Mouse (Mus musculus) limb, embryonic 11.5 days (tissue): Measurements from ENCODE around the gene Sema6b. TPM values are rescaled to one million over a fixed set of nuclear protein-coding genes. Genes with fewer than 3 reads are reported as not detected.

Source experiments
- ATAC-seq: fragments of 200-750 bp; cut with Nextera tagmentation; 2 replicates; pipeline ENCODE4 v1.8.0; 2017; ENCODE audit warnings: low read depth; ENCODE audit not compliant: insufficient number of reproducible peaks, low FRiP score, low TSS enrichment
- DNase-seq: peaks from one replicate; pipeline ENCODE4 v3.0.0-alpha.2; 2015; ENCODE audit warnings: low spot score
- H3K27ac ChIP-seq: fragments of 300-500 bp; sonication (generic); replicated peaks from 2 replicates; pipeline ENCODE4 v1.5.1; 2014; ENCODE audit warnings: low read depth, mild to moderate bottlenecking, low read length
- H3K27me3 ChIP-seq: fragments of 300-500 bp; sonication (generic); 2 replicates; pipeline ENCODE4 v1.6.1; 2014; ENCODE audit warnings: mild to moderate bottlenecking, low read length, mixed read lengths; ENCODE audit not compliant: control insufficient read depth, insufficient read depth
- H3K36me3 ChIP-seq: fragments of 300-500 bp; sonication (generic); 2 replicates; pipeline ENCODE4 v1.6.1; 2014; ENCODE audit warnings: mild to moderate bottlenecking, low read length, moderate library complexity, mixed read lengths; ENCODE audit not compliant: control insufficient read depth, insufficient read depth
- H3K4me1 ChIP-seq: fragments of 300-500 bp; sonication (generic); 2 replicates; pipeline ENCODE4 v1.6.1; 2014; ENCODE audit warnings: low read length, mixed read lengths; ENCODE audit not compliant: control insufficient read depth, insufficient read depth
- H3K4me2 ChIP-seq: fragments of 300-500 bp; sonication (generic); 2 replicates; pipeline ENCODE4 v1.6.1; 2014; ENCODE audit warnings: low read depth, mild to moderate bottlenecking, moderate library complexity; ENCODE audit not compliant: severe bottlenecking
- H3K4me3 ChIP-seq: fragments of 300-500 bp; sonication (generic); 2 replicates; pipeline ENCODE4 v1.5.1; 2014; ENCODE audit warnings: low read depth, low read length
- H3K9ac ChIP-seq: fragments of 300-500 bp; sonication (generic); 2 replicates; pipeline ENCODE4 v1.6.1; 2014; ENCODE audit warnings: mild to moderate bottlenecking, low read length
- H3K9me3 ChIP-seq: fragments of 300-500 bp; sonication (generic); 2 replicates; pipeline ENCODE4 v1.6.1; 2016; ENCODE audit warnings: low read length; ENCODE audit not compliant: control insufficient read depth
- WGBS: fragments of 180-500 bp; shearing (Covaris S2); extraction: QIAGEN DNeasy Blood & Tissue Kit; methylation state at CpG from one replicate; pipeline ENCODE4 v1.1.7; 2014; 5-methylcytosine and 5-hydroxymethylcytosine counted together
- polyA plus RNA-seq: library from polyadenylated mRNA; unstranded; fragments of >200 nt; fragmentation: Nextera tagmentation; extraction: Ambion mirVana; gene quantifications from 2 replicates; pipeline ENCODE4 v1.2.1, GENCODE M21; 2014

Sema6b gene
- polyA plus RNA-seq, 1 experiment from 2014 or later: 0.88 TPM

DNA sequence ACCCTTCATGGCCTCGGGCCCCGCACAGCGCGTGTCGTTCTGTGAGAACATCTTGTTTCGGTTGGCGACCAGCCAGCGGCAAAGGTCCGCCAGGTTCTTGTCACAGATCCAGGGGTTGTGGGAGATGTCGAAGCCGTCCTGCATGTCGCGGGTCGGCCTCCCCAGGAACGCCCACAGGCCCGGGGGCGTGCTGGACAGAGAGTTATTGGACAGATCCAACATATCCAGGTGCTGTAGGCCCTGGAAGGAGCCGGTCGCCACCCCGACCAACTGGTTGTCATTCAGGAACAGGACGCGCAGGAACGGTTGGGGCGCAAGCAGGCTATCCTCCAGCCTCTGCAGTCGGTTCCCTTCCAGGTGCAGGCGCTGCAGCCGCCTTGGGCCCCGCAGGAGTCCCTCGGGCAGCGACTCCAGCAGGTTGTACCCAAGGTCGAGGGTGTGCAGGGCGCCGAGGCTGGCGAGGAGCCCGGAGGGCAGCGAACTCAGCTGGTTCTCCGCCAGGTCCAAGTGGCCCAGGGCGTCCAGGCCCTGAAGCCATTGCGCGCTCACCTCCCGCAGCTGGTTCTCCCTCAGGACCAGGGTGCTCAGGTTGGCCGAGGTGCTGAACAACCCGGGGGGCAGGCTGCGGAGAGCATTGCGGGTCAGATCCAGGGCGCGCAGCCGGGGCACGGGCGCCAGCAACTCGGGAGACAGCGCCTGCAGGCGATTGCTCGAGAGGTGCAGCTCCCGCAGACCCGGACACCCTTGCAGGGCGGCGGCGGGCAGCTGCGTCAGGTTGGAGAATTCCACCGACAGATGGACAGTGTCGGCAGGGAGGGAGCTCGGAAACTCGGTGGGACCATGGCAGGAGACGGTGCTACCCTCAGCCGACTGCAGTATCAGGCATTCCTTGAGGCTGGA lies 19.9 kb downstream of the Sema6b start:
- no peak overlapping the region for H3K9ac ChIP-seq

DNA sequence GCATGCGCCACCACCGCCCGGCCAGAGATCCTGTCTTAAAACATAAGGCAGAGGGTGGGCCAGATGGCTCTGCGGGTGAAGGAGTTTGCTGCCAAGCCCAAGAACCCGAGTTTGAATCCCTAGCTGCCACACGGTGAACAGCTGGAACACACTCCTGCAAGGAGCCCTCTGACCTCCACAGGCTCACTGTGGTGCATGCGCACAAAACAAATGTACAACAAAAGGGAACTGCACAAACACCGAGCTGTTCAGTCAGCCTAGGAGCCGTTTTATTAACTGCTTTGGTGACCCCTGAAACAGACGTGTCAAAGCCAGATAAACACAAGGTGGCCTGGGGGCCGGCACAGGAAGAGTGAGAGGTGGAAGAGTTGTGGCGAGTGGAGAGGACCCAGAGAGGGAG lies 20.7 kb downstream of the Sema6b start:
- DNase-seq (no peak), ATAC-seq (no peak)
- peaks cover 67% of the 10 kb centered on the region for H3K27me3 ChIP-seq
- H3K9me3 ChIP-seq: peaks cover 7% of the 10 kb centered on the region; the same call in 1 of the 2 replicates
- no peak overlapping the region for H3K27ac ChIP-seq
- no peaks in the 10 kb centered on the region for H3K36me3 ChIP-seq
- H3K4me2 ChIP-seq: no peak overlapping the region
- no peak overlapping the region for H3K9ac ChIP-seq
- 44% methylated on average over 12 of the region's 12 CpGs for WGBS
- no peak overlapping the region for H3K4me3 ChIP-seq
- peaks cover 15% of the 10 kb centered on the region for H3K4me1 ChIP-seq

More for the DNA sequence above, 19.9 kb downstream of the Sema6b start:
- no peaks in the 10 kb centered on the region for H3K36me3 ChIP-seq
- H3K27me3 ChIP-seq: peaks cover 72% of the 10 kb centered on the region
- no peak for ATAC-seq
- WGBS: 8% methylated on average over 66 of the region's 66 CpGs
- peaks cover 7% of the 10 kb centered on the region; the same call in 1 of the 2 replicates for H3K9me3 ChIP-seq
- peak; percentile 44 for DNase-seq
- peak overlapping the region; percentile 17; the same call in 1 of the 2 replicates for H3K4me2 ChIP-seq
- H3K27ac ChIP-seq: no peak overlapping the region
- H3K4me1 ChIP-seq: peaks cover 15% of the 10 kb centered on the region
- H3K4me3 ChIP-seq: peak overlapping the region; percentile 12; the same call in 1 of the 2 replicates

DNA sequence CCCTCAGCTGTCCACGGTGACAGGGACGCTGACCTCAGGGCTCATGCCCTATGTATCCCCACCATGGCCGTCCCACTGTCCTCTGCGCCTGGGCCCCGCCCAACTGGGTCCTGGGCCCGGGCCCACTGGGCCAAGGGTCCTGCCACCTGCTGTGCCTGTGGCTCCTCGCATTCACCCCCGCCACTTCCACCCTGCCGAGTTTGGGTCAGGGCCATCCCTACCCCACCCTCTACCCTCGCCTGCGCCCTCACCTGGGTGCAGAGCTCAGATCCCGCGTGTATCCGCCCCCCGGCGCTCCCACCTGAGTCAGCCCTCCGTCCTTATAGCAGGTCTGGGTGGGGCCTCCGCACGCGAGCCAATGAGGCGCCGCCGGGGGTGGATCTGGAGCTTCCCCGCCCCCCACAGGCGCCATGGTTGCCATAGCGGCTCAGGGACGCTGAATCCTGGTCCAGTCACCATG lies 22.9 kb downstream of the Sema6b start, which contains the start of gene Plin5:
Plin5 (minus strand) TSS at position 346 of the 460 bp plus-strand sequence.
- Histone ChIP-seq H3K27ac (no peak within 1 kb of the TSS), H3K4me2 (peak within 1 kb of the TSS; percentile 55), H3K27me3 (peaks cover 48% of the 10 kb centered on the region), H3K36me3 (no peaks in the 10 kb centered on the region), H3K4me3 (peak within 1 kb of the TSS; percentile 23), H3K4me1 (peaks cover 10% of the 10 kb centered on the region), H3K9ac (no peak within 1 kb of the TSS), H3K9me3 (peaks cover 2% of the 10 kb centered on the region; the same call in 1 of the 2 replicates)
- DNase-seq: peak; percentile 74
- ATAC-seq: peak; percentile 28; the same call in 1 of the 2 replicates
- WGBS: under 1% methylated on average over 27 of the region's 27 CpGs

DNA sequence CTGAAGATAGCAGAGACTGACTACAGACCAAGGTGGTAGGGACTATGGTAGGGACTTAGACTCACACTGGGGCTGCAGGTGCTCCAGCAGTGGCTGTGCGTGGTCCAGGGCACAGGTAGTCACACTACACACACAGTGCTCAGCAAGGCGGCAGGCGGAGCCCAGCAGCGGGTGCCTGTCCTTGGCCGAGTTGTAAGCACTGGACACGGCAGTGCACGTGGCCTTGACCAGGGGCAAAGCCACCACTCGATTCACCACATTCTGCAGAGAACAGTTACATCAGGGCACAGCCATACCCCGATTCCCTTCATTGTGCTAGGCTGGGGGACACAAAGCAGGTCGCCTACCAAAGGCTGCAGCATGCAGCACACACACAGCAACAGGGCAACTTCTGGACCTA lies 23.9 kb downstream of the Sema6b start:
- Histone ChIP-seq H3K36me3 (no peaks in the 10 kb centered on the region), H3K9me3 (no peaks in the 10 kb centered on the region), H3K27ac (no peak overlapping the region), H3K9ac (no peak overlapping the region), H3K27me3 (peaks cover 37% of the 10 kb centered on the region), H3K4me2 (no peak overlapping the region), H3K4me1 (peaks cover 10% of the 10 kb centered on the region), H3K4me3 (no peak overlapping the region)
- ATAC-seq (no peak), DNase-seq (no peak)
- 82% methylated on average over 10 of the region's 10 CpGs for WGBS

DNA sequence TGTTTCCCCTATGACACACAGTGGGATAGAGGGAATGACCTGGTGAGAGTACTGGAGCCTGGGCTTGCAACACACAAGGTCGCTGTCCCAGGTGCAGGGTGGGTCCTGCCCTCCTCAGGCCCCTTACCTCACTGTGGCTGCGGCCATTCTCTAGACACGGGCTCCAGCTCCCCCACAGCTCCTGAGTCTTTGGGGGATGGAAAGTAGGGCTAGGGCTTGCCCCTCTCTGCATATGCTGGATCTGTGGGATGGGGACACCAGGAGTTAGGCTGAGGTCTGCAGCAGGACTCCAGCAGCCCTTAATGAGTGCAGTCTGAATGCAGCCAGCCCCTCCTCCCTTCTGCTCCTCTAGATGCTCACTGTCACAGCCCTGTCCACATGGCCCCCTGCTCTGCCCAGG lies 27.4 kb downstream of the Sema6b start:
- Histone ChIP-seq H3K27me3 (0 out of 2 replicates have a peak, but pooled peaks cover 6% of the 10 kb centered on the region), H3K27ac (no peak overlapping the region), H3K9me3 (no peaks in the 10 kb centered on the region), H3K4me2 (no peak overlapping the region), H3K9ac (no peak overlapping the region), H3K36me3 (no peaks in the 10 kb centered on the region), H3K4me3 (no peak overlapping the region), H3K4me1 (peaks cover 5% of the 10 kb centered on the region; the same call in 1 of the 2 replicates)
- WGBS: 64% methylated on average over 3 of the region's 3 CpGs
- DNase-seq (no peak), ATAC-seq (no peak)

DNA sequence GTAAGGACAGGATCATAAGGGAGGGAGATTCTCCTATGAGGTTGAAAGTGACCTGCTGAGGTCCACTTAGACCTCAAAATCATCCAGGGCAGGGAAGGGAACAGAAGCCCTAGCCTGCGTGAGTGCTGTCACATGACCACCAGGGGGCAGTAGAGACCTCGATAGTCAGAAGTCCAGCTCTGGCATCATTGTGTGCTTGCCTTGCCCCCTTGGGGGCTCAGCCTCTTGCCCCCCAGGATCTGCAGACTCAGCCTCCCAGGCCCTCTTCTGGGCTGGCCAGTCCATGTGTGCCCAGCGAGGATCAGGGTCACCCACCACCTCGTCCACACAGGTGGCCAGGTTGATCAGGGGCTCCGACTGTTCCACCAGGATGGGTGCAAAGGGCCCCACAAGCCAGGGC lies 28.3 kb downstream of the Sema6b start:
- no peaks in the 10 kb centered on the region for H3K4me1 ChIP-seq
- no peak overlapping the region for H3K27ac ChIP-seq
- H3K4me2 ChIP-seq: no peak overlapping the region
- 0 out of 2 replicates have a peak, but pooled peaks have one; percentile 27 for ATAC-seq
- no peaks in the 10 kb centered on the region for H3K9me3 ChIP-seq
- WGBS: 39% methylated on average over 5 of the region's 5 CpGs
- H3K4me3 ChIP-seq: no peak overlapping the region
- no peaks in the 10 kb centered on the region for H3K36me3 ChIP-seq
- H3K9ac ChIP-seq: no peak overlapping the region
- DNase-seq: peak; percentile 82
- 0 out of 2 replicates have a peak, but pooled peaks cover under 1% of the 10 kb centered on the region for H3K27me3 ChIP-seq

DNA sequence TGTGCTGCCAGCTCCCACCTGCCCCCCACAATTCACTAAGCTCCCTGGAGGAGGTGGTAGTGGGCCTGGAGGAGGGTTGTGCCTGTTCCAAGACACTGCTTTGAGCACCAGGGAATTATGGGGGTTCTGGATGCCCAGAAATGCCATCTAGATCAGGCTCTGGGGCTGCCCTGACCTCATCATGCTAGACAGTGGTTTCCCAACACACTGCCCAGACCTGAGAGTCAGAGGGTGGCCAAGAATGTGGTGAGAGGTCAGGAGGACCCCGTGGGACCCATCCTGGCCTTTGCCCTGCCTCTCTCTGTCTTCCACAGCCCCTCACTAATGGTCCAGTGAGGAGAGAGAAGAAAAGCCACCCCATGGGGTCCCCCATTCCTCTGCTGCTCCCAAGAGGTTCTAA lies 29.1 kb downstream of the Sema6b start:
- H3K4me2 ChIP-seq: no peak overlapping the region
- no peaks in the 10 kb centered on the region for H3K4me1 ChIP-seq
- H3K9me3 ChIP-seq: no peaks in the 10 kb centered on the region
- 46% methylated on average over 1 of the region's 1 CpGs for WGBS
- no peak overlapping the region for H3K4me3 ChIP-seq
- H3K27me3 ChIP-seq: no peaks in the 10 kb centered on the region
- DNase-seq (no peak), ATAC-seq (no peak)
- no peak overlapping the region for H3K27ac ChIP-seq
- no peak overlapping the region for H3K9ac ChIP-seq
- H3K36me3 ChIP-seq: no peaks in the 10 kb centered on the region

DNA sequence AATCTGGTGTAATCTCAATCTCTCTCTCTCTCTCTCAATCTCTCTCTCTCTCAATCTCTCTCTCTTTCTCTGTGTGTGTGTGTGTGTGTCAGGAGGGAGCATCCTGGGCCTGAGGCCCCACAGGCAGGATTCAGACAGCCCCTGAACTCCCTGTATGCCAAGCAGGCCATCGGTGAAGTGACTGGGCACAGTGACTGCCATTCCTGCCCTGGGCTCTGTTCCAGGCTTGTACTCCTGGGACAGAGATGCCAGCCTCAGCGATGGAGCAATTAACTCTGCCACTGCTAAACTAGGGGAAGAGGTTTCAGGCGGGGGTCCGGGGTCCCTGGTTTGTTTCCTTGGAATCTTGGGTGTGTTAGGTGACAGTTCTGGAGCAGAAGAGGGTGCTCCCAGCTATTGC lies 29.6 kb downstream of the Sema6b start:
- ATAC-seq: no peak
- WGBS: 66% methylated on average over 4 of the region's 4 CpGs
- H3K9me3 ChIP-seq: no peaks in the 10 kb centered on the region

More for the DNA sequence above, 29.6 kb downstream of the Sema6b start:
- Histone ChIP-seq H3K4me1 (no peaks in the 10 kb centered on the region), H3K4me3 (no peak overlapping the region), H3K36me3 (no peaks in the 10 kb centered on the region), H3K27me3 (no peaks in the 10 kb centered on the region), H3K27ac (no peak overlapping the region), H3K4me2 (no peak overlapping the region), H3K9ac (no peak overlapping the region)
- DNase-seq: no peak
